11 mouse cellular contexts compared by ENCODE assay signal in genomic region chr6:42612218-42612617, GRCm38 (mm10). TPM values are rescaled to one million over a fixed set of nuclear protein-coding genes. Genes with fewer than 3 reads are reported as not detected.
DNase-seq lines count a peak whose midpoint lies in the region; ATAC-seq and TF ChIP-seq lines count a peak whose summit lies in the region.
"Had no signal": no experiment of that assay in that cellular context is flagged by ENCODE, and none has a peak within 500 bp of the region (broad histone marks: within the 10 kb centered on the region; RNA-seq: fewer than 3 reads in every experiment).

No protein-coding gene starts in this region.

- H3K4me3 ChIP-seq in forebrain, embryonic 16.5 days (replicated peaks; ENCODE audit: low read length): no peak overlapping the region
- H3K4me3 ChIP-seq in forebrain, embryonic 15.5 days: no peak overlapping the region
- no peak overlapping the region for H3K4me3 ChIP-seq in MEL (ENCODE audit: control insufficient read depth in 1 of 2, insufficient read depth in 1 of 2, low read depth in 2 of 2, low read length in 2 of 2)
- no peak overlapping the region for H3K4me3 ChIP-seq in intestine, postnatal 0 days (ENCODE audit: low read depth, low read length)
- H3K4me3 ChIP-seq: embryonic facial prominence, embryonic 13.5 days had no signal

- H3K4me2 ChIP-seq in forebrain, embryonic 16.5 days (ENCODE audit: low read length): no peak overlapping the region
- no peak overlapping the region for H3K4me2 ChIP-seq in forebrain, embryonic 15.5 days (replicated peaks)
- no peak overlapping the region for H3K4me2 ChIP-seq in intestine, postnatal 0 days (replicated peaks; ENCODE audit: low read depth)
- H3K4me2 ChIP-seq: embryonic facial prominence, embryonic 13.5 days had no signal

- H3K36me3 ChIP-seq in forebrain, embryonic 16.5 days (ENCODE audit: control insufficient read depth, insufficient read depth): no peaks in the 10 kb centered on the region
- no peaks in the 10 kb centered on the region for H3K36me3 ChIP-seq in forebrain, embryonic 15.5 days
- no peaks in the 10 kb centered on the region for H3K36me3 ChIP-seq in MEL (ENCODE audit: control insufficient read depth in 1 of 2, insufficient read depth in 2 of 2, low read length in 2 of 2)
- no peaks in the 10 kb centered on the region for H3K36me3 ChIP-seq in intestine, postnatal 0 days (ENCODE audit: control insufficient read depth, insufficient read depth)
- H3K36me3 ChIP-seq: embryonic facial prominence, embryonic 13.5 days had no signal

- no peaks in the 10 kb centered on the region for H3K79me2 ChIP-seq in MEL (ENCODE audit: control insufficient read depth, insufficient read depth, low read length, poor library complexity)

- no peak overlapping the region for H3K9ac ChIP-seq in forebrain, embryonic 16.5 days (replicated peaks; ENCODE audit: low read depth, low read length)
- H3K9ac ChIP-seq in forebrain, embryonic 15.5 days (replicated peaks): no peak overlapping the region
- H3K9ac ChIP-seq in MEL (ENCODE audit: control insufficient read depth, low read depth, low read length, poor library complexity, severe bottlenecking): no peak overlapping the region
- no peak overlapping the region for H3K9ac ChIP-seq in intestine, postnatal 0 days (ENCODE audit: low read depth, low read length)
- H3K9ac ChIP-seq: embryonic facial prominence, embryonic 13.5 days had no signal

- intact Hi-C loops in left cerebral cortex, postnatal 25 days (cut with DNase I): loop anchor here (10.0 kb wide), 1 partner anchor 253 kb away; no protein-coding TSS in a partner anchor

- peak; percentile 7 for TF ChIP-seq RAD21 in MEL (IDR thresholded peaks at IDR 0.05; ENCODE audit: low read depth, low read length)

- no peak for TF ChIP-seq POLR2A in MEL (IDR thresholded peaks at IDR 0.05; ENCODE audit: control insufficient read depth in 1 of 2, insufficient read depth in 1 of 2, low read depth in 1 of 2, low read length in 2 of 2, poor library complexity in 1 of 2)

- H3K27me3 ChIP-seq in forebrain, embryonic 16.5 days (replicated peaks; ENCODE audit: control insufficient read depth, insufficient read depth, low read length): no peaks in the 10 kb centered on the region
- no peaks in the 10 kb centered on the region for H3K27me3 ChIP-seq in forebrain, embryonic 15.5 days
- no peaks in the 10 kb centered on the region for H3K27me3 ChIP-seq in MEL (ENCODE audit: control insufficient read depth in 1 of 2, insufficient read depth in 2 of 2, low read length in 2 of 2)
- H3K27me3 ChIP-seq in intestine, postnatal 0 days (replicated peaks; ENCODE audit: control insufficient read depth, insufficient read depth, low read length): no peaks in the 10 kb centered on the region
- H3K27me3 ChIP-seq: embryonic facial prominence, embryonic 13.5 days had no signal

- H3K9me3 ChIP-seq in forebrain, embryonic 16.5 days (ENCODE audit: control insufficient read depth, low read length): no peaks in the 10 kb centered on the region
- H3K9me3 ChIP-seq in forebrain, embryonic 15.5 days: no peaks in the 10 kb centered on the region
- H3K9me3 ChIP-seq in MEL (replicated peaks; ENCODE audit: insufficient read depth, low read length): no peaks in the 10 kb centered on the region
- H3K9me3 ChIP-seq in intestine, postnatal 0 days (ENCODE audit: control insufficient read depth): no peaks in the 10 kb centered on the region
- H3K9me3 ChIP-seq: embryonic facial prominence, embryonic 13.5 days had no signal

- no peak for TF ChIP-seq EP300 in MEL (IDR thresholded peaks at IDR 0.05; ENCODE audit: low read depth in 1 of 2, low read length in 2 of 2)

- DNase-seq in left cerebral cortex, postnatal 25 days (ENCODE audit: low spot score in 2 of 2): peak; percentile 3 to 9
- no peak for DNase-seq in left cerebral cortex, adult 8-10 months (ENCODE audit: low spot score in 2 of 2)
- peak; percentile 9 for DNase-seq in MEL (ENCODE audit: low read depth, low spot score)
- DNase-seq in ovary, adult 18-20 months (ENCODE audit: low spot score): no peak
- DNase-seq: kidney, adult 11 months had no signal

- TF ChIP-seq CTCF in MEL (IDR thresholded peaks at IDR 0.05 in 2 of 3, conservative IDR thresholded peaks at IDR 0.05 in 1 of 3; ENCODE audit: control insufficient read depth in 1 of 3, insufficient read depth in 1 of 3, low read depth in 2 of 3, low read length in 3 of 3, poor library complexity in 1 of 3, severe bottlenecking in 1 of 3): peak in 1 of 3 experiments; percentile 44; a peak in 3 of 6 replicates
- TF ChIP-seq CTCF in intestine, postnatal 0 days (IDR thresholded peaks at IDR 0.05; ENCODE audit: low read depth): peak; percentile 73

- H3K27ac ChIP-seq in forebrain, embryonic 16.5 days (ENCODE audit: low read length): no peak overlapping the region
- H3K27ac ChIP-seq in forebrain, embryonic 15.5 days (replicated peaks): no peak overlapping the region
- H3K27ac ChIP-seq in MEL (ENCODE audit: control insufficient read depth, low read depth, low read length): no peak overlapping the region
- no peak overlapping the region for H3K27ac ChIP-seq in intestine, postnatal 0 days (ENCODE audit: low read depth, low read length)
- H3K27ac ChIP-seq: embryonic facial prominence, embryonic 13.5 days had no signal

- no peaks in the 10 kb centered on the region for H3K4me1 ChIP-seq in forebrain, embryonic 16.5 days (replicated peaks; ENCODE audit: control insufficient read depth, insufficient read depth, low read length)
- H3K4me1 ChIP-seq in forebrain, embryonic 15.5 days: no peaks in the 10 kb centered on the region
- H3K4me1 ChIP-seq in MEL (ENCODE audit: control insufficient read depth in 1 of 2, insufficient read depth in 2 of 2, low read length in 2 of 2): no peaks in the 10 kb centered on the region
- H3K4me1 ChIP-seq in intestine, postnatal 0 days (replicated peaks; ENCODE audit: control insufficient read depth, insufficient read depth, low read length): no peaks in the 10 kb centered on the region
- H3K4me1 ChIP-seq: embryonic facial prominence, embryonic 13.5 days had no signal

- ATAC-seq in forebrain, embryonic 16.5 days: peak; percentile 40; the same call in 1 of the 2 replicates
- no peak for ATAC-seq in forebrain, embryonic 15.5 days (replicated peaks)
- no peak for ATAC-seq in intestine, postnatal 0 days
- no peak for ATAC-seq in erythroid progenitor cell, adult 5-6 weeks (replicated peaks; ENCODE audit: low FRiP score, poor library complexity, severe bottlenecking)

TF ChIP-seq in MEL, 35 proteins besides CTCF, POLR2A, EP300 and RAD21:
- peak; percentile 53 for TF ChIP-seq SMC3 (IDR thresholded peaks at IDR 0.05; ENCODE audit: low read depth, low read length)
- no peak for TF ChIP-seq ELF1 (IDR thresholded peaks at IDR 0.05; ENCODE audit: low read depth, low read length)
TF ChIP-seq in MEL: peak in this region for 1.

RNA-seq across cellular contexts. Expression of gene Tcaf3, which starts 14.7 kb away (rescaled TPM):
- polyA plus RNA-seq in forebrain, embryonic 16.5 days (2015; fragmentation: Nextera tagmentation; extraction: Ambion mirVana): not detected in 2 replicates
- not detected in 2 replicates for polyA plus RNA-seq in forebrain, embryonic 15.5 days (2015; fragmentation: Nextera tagmentation; extraction: Ambion mirVana)
- not detected for total RNA-seq in left cerebral cortex, postnatal 25 days (2021)
- total RNA-seq in left cerebral cortex, adult 8-10 months (2022): not detected
- total RNA-seq in MEL (2012; rRNA removed): not detected in 2 replicates
- polyA plus RNA-seq in MEL (2012; ENCODE audit: insufficient read depth in 1 of 2, insufficient read length in 2 of 2, low read depth in 1 of 2, low replicate concordance in 2 of 2, missing spikeins in 1 of 2): not detected
- not detected in 2 replicates for polyA plus RNA-seq in intestine, postnatal 0 days (2015; fragmentation: Nextera tagmentation; extraction: Ambion mirVana)
- total RNA-seq in erythroid progenitor cell, adult 5-6 weeks (2015; ENCODE audit: low replicate concordance): not detected in 2 replicates
- not detected in 2 replicates for total RNA-seq in erythroid progenitor cell, adult 5-6 weeks (2017; ENCODE audit: low replicate concordance)
- polyA plus RNA-seq: embryonic facial prominence, embryonic 13.5 days; spleen, adult 2 months had no signal

RNA-seq across cellular contexts. Expression of gene Tcaf2, which starts 32.8 kb away (rescaled TPM):
- polyA plus RNA-seq in forebrain, embryonic 16.5 days (2015; fragmentation: Nextera tagmentation; extraction: Ambion mirVana): 1.0 and 1.6 TPM in 2 replicates
- polyA plus RNA-seq in forebrain, embryonic 15.5 days (2015; fragmentation: Nextera tagmentation; extraction: Ambion mirVana): 1.3 and 1.7 TPM in 2 replicates
- total RNA-seq in left cerebral cortex, postnatal 25 days (2021): under 1 TPM; 0.46 to 0.83 TPM
- under 1 TPM; 0.40 to 0.91 (median 0.58) TPM for total RNA-seq in left cerebral cortex, adult 8-10 months (2022)
- not detected in 2 replicates for total RNA-seq in MEL (2012; rRNA removed)
- not detected for polyA plus RNA-seq in MEL (2012; ENCODE audit: insufficient read depth in 1 of 2, insufficient read length in 2 of 2, low read depth in 1 of 2, low replicate concordance in 2 of 2, missing spikeins in 1 of 2)
- polyA plus RNA-seq in intestine, postnatal 0 days (2015; fragmentation: Nextera tagmentation; extraction: Ambion mirVana): 2.4 and 3.4 TPM in 2 replicates
- total RNA-seq in erythroid progenitor cell, adult 5-6 weeks (2015; ENCODE audit: low replicate concordance): not detected in 2 replicates
- not detected in 2 replicates for total RNA-seq in erythroid progenitor cell, adult 5-6 weeks (2017; ENCODE audit: low replicate concordance)

Comparison
In these comparisons a context has a peak if more than half of its experiments do, and no peak if none do; other contexts are left out.
1. DNase-seq: peak in left cerebral cortex, postnatal 25 days (2 of 2) and MEL (single experiment); none in left cerebral cortex, adult 8-10 months (0 of 2) and ovary, adult 18-20 months (single experiment).